ENCODE assay signal across 8 mouse cellular contexts in the genomic region with DNA sequence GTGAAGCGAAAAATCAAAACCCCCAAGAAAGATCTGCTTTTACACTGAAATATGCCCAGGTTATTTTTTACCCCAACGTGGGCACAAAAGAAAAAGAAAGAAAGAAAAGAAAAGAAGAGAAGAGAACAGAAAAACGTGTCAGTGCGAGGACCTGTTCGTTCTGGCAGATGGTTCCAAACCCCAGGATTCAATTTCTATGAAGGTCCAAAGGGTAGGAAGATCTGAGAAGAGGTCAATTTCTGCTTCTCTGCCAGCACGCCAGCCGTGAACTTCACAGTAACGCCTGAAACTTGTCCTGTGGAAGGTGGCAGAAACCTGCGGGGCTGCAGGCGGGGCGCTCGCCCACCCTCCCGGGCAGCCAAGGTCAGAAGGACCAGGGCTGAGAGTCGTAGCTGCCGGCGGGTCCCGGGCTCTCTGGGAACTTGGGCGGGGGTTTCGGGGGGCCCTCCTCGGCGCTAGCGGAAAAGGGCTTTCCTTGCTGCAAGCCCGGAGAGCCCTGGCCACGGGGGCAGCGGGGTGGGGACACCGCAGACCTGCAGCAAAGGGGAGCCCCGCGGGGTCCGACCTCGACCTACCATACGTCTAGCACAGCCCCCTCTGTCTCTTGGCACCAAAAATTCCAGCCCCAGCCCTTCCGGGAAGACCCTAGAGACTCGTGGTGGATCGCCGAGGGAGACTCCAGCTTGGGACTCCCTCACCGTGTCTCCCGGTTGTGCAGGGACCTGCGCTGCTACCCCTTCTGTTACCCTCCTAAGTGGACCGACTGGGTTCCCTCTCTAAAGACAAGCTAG. TPM values are rescaled to one million over a fixed set of nuclear protein-coding genes. Genes with fewer than 3 reads are reported as not detected.
DNase-seq lines count a peak whose midpoint lies in the region; ATAC-seq and TF ChIP-seq lines count a peak whose summit lies in the region.

No protein-coding gene starts in this region.

- no peaks in the 10 kb centered on the region for H3K36me3 ChIP-seq in heart, embryonic 16.5 days (ENCODE audit: control insufficient read depth, insufficient read depth)
- H3K36me3 ChIP-seq in midbrain, embryonic 14.5 days (ENCODE audit: control insufficient read depth, insufficient read depth, low read length) = no peaks in the 10 kb centered on the region

- ATAC-seq in heart, embryonic 16.5 days (replicated peaks; ENCODE audit: extremely low read depth, insufficient read depth, low FRiP score) = peak; percentile 49
- ATAC-seq in midbrain, embryonic 14.5 days (ENCODE audit: low FRiP score, low TSS enrichment) = peak; percentile 65

- no peaks in the 10 kb centered on the region for H3K9me3 ChIP-seq in heart, embryonic 16.5 days (replicated peaks; ENCODE audit: control insufficient read depth, low read length)
- no peaks in the 10 kb centered on the region for H3K9me3 ChIP-seq in midbrain, embryonic 14.5 days (ENCODE audit: control insufficient read depth, low read length)

- no peak for TF ChIP-seq CTCF in bone marrow macrophage, adult 2 months (IDR thresholded peaks at IDR 0.05; ENCODE audit: low read depth, low read length)

- H3K27ac ChIP-seq in bone marrow macrophage, adult 2 months (ENCODE audit: insufficient read depth, low read depth, low read length) = no peak overlapping the region
- peak overlapping the region; percentile 88 for H3K27ac ChIP-seq in heart, embryonic 16.5 days (ENCODE audit: low read length)
- H3K27ac ChIP-seq in midbrain, embryonic 14.5 days (replicated peaks; ENCODE audit: low read depth, low read length) = peak overlapping the region; percentile 78

- WGBS in heart, embryonic 16.5 days = 17% methylated on average over 36 of the region's 39 CpGs
- 16% methylated on average over 39 of the region's 39 CpGs for WGBS in midbrain, embryonic 14.5 days

- TF ChIP-seq POLR2A in bone marrow macrophage, adult 2 months (IDR thresholded peaks at IDR 0.05; ENCODE audit: borderline replicate concordance, low read depth, low read length) = no peak

- H3K9ac ChIP-seq in heart, embryonic 16.5 days (ENCODE audit: low read length) = peak overlapping the region; percentile 81
- peak overlapping the region; percentile 59 for H3K9ac ChIP-seq in midbrain, embryonic 14.5 days (replicated peaks; ENCODE audit: low read length)

- no peaks in the 10 kb centered on the region for H3K27me3 ChIP-seq in heart, embryonic 16.5 days (ENCODE audit: control insufficient read depth, insufficient read depth, low read length)
- H3K27me3 ChIP-seq in midbrain, embryonic 14.5 days (ENCODE audit: control insufficient read depth, insufficient read depth, low read length) = no peaks in the 10 kb centered on the region

- peak overlapping the region; percentile 65 for H3K4me2 ChIP-seq in heart, embryonic 16.5 days (ENCODE audit: low read depth, low read length)
- peak overlapping the region; percentile 56 for H3K4me2 ChIP-seq in midbrain, embryonic 14.5 days (ENCODE audit: low read length)

- no peaks in the 10 kb centered on the region for H3K4me1 ChIP-seq in bone marrow macrophage, adult 2 months (ENCODE audit: control insufficient read depth, insufficient read depth, low read length)
- 0 out of 2 replicates have a peak, but pooled peaks cover 2% of the 10 kb centered on the region for H3K4me1 ChIP-seq in heart, embryonic 16.5 days (ENCODE audit: control insufficient read depth, insufficient read depth, low read length)
- 0 out of 2 replicates have a peak, but pooled peaks cover 2% of the 10 kb centered on the region for H3K4me1 ChIP-seq in midbrain, embryonic 14.5 days (ENCODE audit: control insufficient read depth, insufficient read depth, low read length)

- peak overlapping the region; percentile 73 for H3K4me3 ChIP-seq in bone marrow macrophage, adult 2 months (ENCODE audit: insufficient read depth, low read length)
- H3K4me3 ChIP-seq in heart, embryonic 16.5 days (ENCODE audit: low read length) = peak overlapping the region; percentile 70
- H3K4me3 ChIP-seq in midbrain, embryonic 14.5 days (replicated peaks; ENCODE audit: low read depth, low read length) = peak overlapping the region; percentile 53

- peak; percentile 18 for DNase-seq in gastrocnemius, postnatal 14 days
- DNase-seq in gastrocnemius, postnatal 10 days = no peak
- peak; percentile 69 for DNase-seq in 3134 (ENCODE audit: extremely low read depth, insufficient read length, low spot score)
- peak; percentile 23 for DNase-seq in left cerebral cortex, postnatal 4 days
- peak; percentile 34 for DNase-seq in midbrain, embryonic 14.5 days
- no peak for DNase-seq in ovary, adult 18-20 months (ENCODE audit: low spot score)

- intact Hi-C loops in gastrocnemius, postnatal 14 days (cut with DNase I; ENCODE audit: low total_unique reads) = no loop called here
- intact Hi-C loops in left cerebral cortex, postnatal 4 days (cut with DNase I) = no loop called here

RNA-seq across cellular contexts. Expression of a gene that starts 0.6 kb away (rescaled TPM):
- total RNA-seq in gastrocnemius, postnatal 14 days (2021) = 1 to 10 TPM; 1.2 to 1.4 TPM
- total RNA-seq in gastrocnemius, postnatal 10 days (2021) = 1 to 10 TPM; 1.3 to 1.9 TPM
- 0.57 and 1.1 TPM in 2 replicates for polyA plus RNA-seq in bone marrow macrophage, adult 2 months (2012; ENCODE audit: insufficient read depth, insufficient read length, missing spikeins)
- 1.9 and 2.2 TPM in 2 replicates for polyA plus RNA-seq in heart, embryonic 16.5 days (2015; fragmentation: Nextera tagmentation; extraction: Ambion mirVana)
- 10 to 100 TPM; 86.2 to 94.6 TPM for total RNA-seq in left cerebral cortex, postnatal 4 days (2021)
- 5.9 and 6.1 TPM in 2 replicates for polyA plus RNA-seq in midbrain, embryonic 14.5 days (2014; fragmentation: Nextera tagmentation; extraction: Ambion mirVana)

Comparison
In these comparisons a context has a peak if more than half of its experiments do, and no peak if none do; other contexts are left out.
1. DNase-seq: peak in gastrocnemius, postnatal 14 days (single experiment), 3134 (single experiment), left cerebral cortex, postnatal 4 days (single experiment) and midbrain, embryonic 14.5 days (single experiment); none in gastrocnemius, postnatal 10 days (single experiment) and ovary, adult 18-20 months (single experiment).
2. RNA of a gene that starts 0.6 kb away (total RNA-seq): 86.2 to 94.6 TPM in left cerebral cortex, postnatal 4 days; 1.3 to 1.9 TPM in gastrocnemius, postnatal 10 days and 1.2 to 1.4 TPM in gastrocnemius, postnatal 14 days; every median in the first group is over 10 times any median in the second.
3. Peak in every context shown above with its lines, with median percentiles within 50 percentile points of each other: H3K4me3 ChIP-seq.